Mouse (Mus musculus) stomach, postnatal 0 days (tissue): ENCODE results near the gene Uso1.

Source experiments
- CTCF ChIP-seq: IDR thresholded peaks from 2 replicates; pipeline ENCODE4 v1.5.1; 2016; ENCODE audit warnings: antibody characterized with exemption, low read depth, mild to moderate bottlenecking, moderate library complexity
- EP300 ChIP-seq: optimal IDR thresholded peaks from 2 replicates; pipeline ENCODE3; 2016; ENCODE audit warnings: antibody characterized with exemption

- no peak for TF ChIP-seq CTCF
- TF ChIP-seq EP300, result no peak
Measured at GRCm38 (mm10) chr5:92096786-92097185, 41.0 kb upstream of the Uso1 start.
